Mouse (Mus musculus): ENCODE measurements around the gene 1110025L11Rik. TPM values are rescaled to one million over a fixed set of nuclear protein-coding genes. Genes with fewer than 3 reads are reported as not detected.
"Not testable (repeated sequence)": the region's sequence is repeated elsewhere in the genome, so short reads cannot be mapped to it uniquely, and the experiment has no call there.

The 1110025L11Rik gene
- not detected in 2 replicates for polyA plus RNA-seq (2016; fragmentation: Nextera tagmentation; extraction: Ambion mirVana)

DNA sequence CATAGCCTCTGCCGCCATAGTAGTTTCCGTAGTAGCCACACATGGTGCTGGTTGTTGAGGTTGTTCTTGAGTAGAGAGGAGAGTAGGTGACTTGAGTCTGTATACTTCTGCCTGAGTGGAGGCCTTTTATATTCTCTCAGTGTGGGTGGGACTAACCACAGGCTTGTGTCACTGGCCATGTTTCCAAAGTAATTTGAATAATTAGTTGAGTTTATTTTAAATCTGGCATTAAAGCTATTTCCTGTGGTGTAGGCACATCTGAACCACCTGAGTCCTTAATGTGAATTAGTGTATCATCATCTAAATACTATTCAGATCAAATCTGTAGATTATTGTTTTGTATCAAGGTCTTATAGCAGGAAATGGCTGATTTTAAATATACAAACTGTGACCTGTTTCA, at the start of gene 1110025L11Rik:
TSS of gene 1110025L11Rik (minus strand) at position 101 of the 400 bp plus-strand sequence.
- H3K27me3 ChIP-seq; ATAC-seq (ENCODE audit: low FRiP score); H3K36me3 ChIP-seq (replicated peaks); H3K27ac ChIP-seq; H3K4me2 ChIP-seq; H3K9me3 ChIP-seq; H3K4me1 ChIP-seq; H3K4me3 ChIP-seq (replicated peaks); H3K9ac ChIP-seq: not testable (repeated sequence)
- WGBS = no CpG with 5 or more reads among the region's 2 CpGs

DNA sequence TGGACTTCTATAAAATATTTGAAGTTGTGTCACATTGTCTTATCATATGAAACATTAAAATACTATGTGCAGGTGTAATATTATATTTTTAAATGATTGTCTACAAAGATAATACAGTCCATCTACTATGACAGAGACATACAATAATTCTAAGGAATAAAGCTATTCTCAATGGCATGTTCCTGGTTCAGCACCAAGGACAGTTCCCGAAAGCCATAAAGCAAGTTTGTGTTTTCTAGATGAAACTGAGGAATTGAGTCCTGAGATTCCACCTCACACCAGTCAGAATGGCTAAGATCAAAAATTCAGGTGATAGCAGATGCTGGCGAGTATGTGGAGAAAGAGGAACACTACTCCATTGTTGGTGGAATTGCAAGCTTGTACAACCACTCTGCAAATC, 7.2 kb upstream of the 1110025L11Rik start:
- not testable (repeated sequence) for H3K9ac ChIP-seq; H3K27ac ChIP-seq; H3K9me3 ChIP-seq; H3K4me1 ChIP-seq; H3K4me2 ChIP-seq; H3K36me3 ChIP-seq (replicated peaks); H3K27me3 ChIP-seq; ATAC-seq (ENCODE audit: low FRiP score); H3K4me3 ChIP-seq (replicated peaks)
- 61% methylated on average over 2 of the region's 2 CpGs for WGBS

- WGBS = 94% methylated on average over 3 of the region's 3 CpGs
Observed at GRCm38 (mm10) chr16:89047783-89048182, 16.0 kb downstream of the 1110025L11Rik start, which contains the start of gene Krtap6-5. TSS of gene Krtap6-5 (minus strand) at chr16:89047883.

DNA sequence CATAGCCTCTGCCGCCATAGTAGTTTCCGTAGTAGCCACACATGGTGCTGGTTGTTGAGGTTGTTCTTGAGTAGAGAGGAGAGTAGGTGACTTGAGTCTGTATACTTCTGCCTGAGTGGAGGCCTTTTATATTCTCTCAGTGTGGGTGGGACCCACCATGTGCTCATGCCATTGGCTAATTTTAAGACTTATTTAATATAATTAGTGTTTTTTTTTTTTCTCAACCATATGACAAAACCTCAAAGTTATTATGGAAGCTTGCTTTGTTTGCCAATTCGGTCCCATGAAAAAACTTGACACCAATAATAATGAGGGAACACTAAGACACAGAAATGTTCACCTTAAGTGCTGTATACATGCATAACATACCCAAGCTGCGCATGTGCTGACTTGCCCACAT, 22.4 kb downstream of the 1110025L11Rik start, which contains the start of gene Gm10228:
TSS of gene Gm10228 (minus strand) at position 101 of the 400 bp plus-strand sequence.
- WGBS = 89% methylated on average over 2 of the region's 4 CpGs
- H3K27me3 ChIP-seq; H3K27ac ChIP-seq; H3K4me1 ChIP-seq; H3K4me3 ChIP-seq (replicated peaks); H3K4me2 ChIP-seq; H3K9me3 ChIP-seq; ATAC-seq (ENCODE audit: low FRiP score); H3K36me3 ChIP-seq (replicated peaks); H3K9ac ChIP-seq: not testable (repeated sequence)

More at GRCm38 (mm10) chr16:89047783-89048182, 16.0 kb downstream of the 1110025L11Rik start, which contains the start of gene Krtap6-5:
- H3K27ac ChIP-seq = no peak within 1 kb of the TSS
- no peak within 1 kb of the TSS for H3K4me3 ChIP-seq (replicated peaks)
- no peaks in the 10 kb centered on the region for H3K36me3 ChIP-seq (replicated peaks)
- no peak within 1 kb of the TSS for H3K9ac ChIP-seq
- ATAC-seq (ENCODE audit: low FRiP score) = no peak
- H3K27me3 ChIP-seq = no peaks in the 10 kb centered on the region
- H3K4me2 ChIP-seq = no peak within 1 kb of the TSS
- no peaks in the 10 kb centered on the region for H3K9me3 ChIP-seq
- no peaks in the 10 kb centered on the region for H3K4me1 ChIP-seq

- H3K9ac ChIP-seq; H3K36me3 ChIP-seq (replicated peaks); H3K9me3 ChIP-seq; H3K27ac ChIP-seq; H3K27me3 ChIP-seq; H3K4me2 ChIP-seq; H3K4me3 ChIP-seq (replicated peaks); H3K4me1 ChIP-seq; ATAC-seq (ENCODE audit: low FRiP score): not testable (repeated sequence)
- 92% methylated on average over 3 of the region's 3 CpGs for WGBS
Observed at GRCm38 (mm10) chr16:89031399-89031798, 32.4 kb downstream of the 1110025L11Rik start, which contains the start of gene Krtap6-1. TSS of gene Krtap6-1 (plus strand) at chr16:89031699.

DNA sequence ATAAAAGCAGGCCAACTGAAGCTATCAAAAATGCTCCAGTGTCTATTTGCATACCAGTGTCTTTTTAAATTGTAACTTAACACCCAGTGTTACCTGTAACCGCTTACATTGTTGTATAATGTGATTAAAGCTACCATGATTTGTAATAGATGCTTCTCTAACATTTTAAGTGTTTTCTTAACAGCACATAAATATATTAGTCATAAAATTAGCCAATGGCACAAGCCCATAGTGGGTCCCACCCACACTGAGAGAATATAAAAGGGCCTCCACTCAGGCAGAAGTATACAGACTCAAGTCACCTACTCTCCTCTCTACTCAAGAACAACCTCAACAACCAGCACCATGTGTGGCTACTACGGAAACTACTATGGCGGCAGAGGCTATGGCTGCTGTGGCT, 48.8 kb downstream of the 1110025L11Rik start, which contains the start of gene Gm10229:
TSS of gene Gm10229 (plus strand) at position 301 of the 400 bp plus-strand sequence.
- H3K4me1 ChIP-seq; H3K4me2 ChIP-seq; ATAC-seq (ENCODE audit: low FRiP score); H3K27ac ChIP-seq; H3K36me3 ChIP-seq (replicated peaks); H3K9me3 ChIP-seq; H3K4me3 ChIP-seq (replicated peaks); H3K9ac ChIP-seq; H3K27me3 ChIP-seq: not testable (repeated sequence)
- WGBS = 84% methylated on average over 3 of the region's 3 CpGs

DNA sequence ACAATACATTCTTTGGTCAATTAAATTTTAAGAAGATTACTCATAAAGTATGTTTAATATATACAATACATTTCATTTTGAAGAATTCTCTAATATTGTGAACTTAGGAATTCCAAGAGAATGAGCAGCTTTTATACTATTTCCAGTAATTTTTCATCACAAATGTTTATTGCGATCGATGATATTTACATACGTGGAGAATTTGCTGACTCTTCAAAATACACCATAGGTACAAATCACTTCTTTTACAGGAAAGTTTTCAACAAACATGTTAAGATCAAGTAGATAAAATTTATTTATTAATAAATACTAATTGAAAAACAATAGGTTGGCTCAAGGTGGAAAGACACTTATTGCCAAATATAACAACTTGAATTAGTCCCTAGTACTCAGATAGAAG, 49.8 kb downstream of the 1110025L11Rik start:
- H3K9ac ChIP-seq = no peak overlapping the region
- H3K4me1 ChIP-seq = no peaks in the 10 kb centered on the region
- no peak overlapping the region for H3K27ac ChIP-seq
- no peak overlapping the region for H3K4me2 ChIP-seq
- no peak overlapping the region for H3K4me3 ChIP-seq (replicated peaks)
- no peaks in the 10 kb centered on the region for H3K36me3 ChIP-seq (replicated peaks)
- no peak for ATAC-seq (ENCODE audit: low FRiP score)
- H3K27me3 ChIP-seq = no peaks in the 10 kb centered on the region
- WGBS = 97% methylated on average over 3 of the region's 3 CpGs
- no peaks in the 10 kb centered on the region for H3K9me3 ChIP-seq

Other genes with a start within 250 kb of the 1110025L11Rik start
- gene Krtap15, start 243.8 kb downstream of the 1110025L11Rik start, polyA plus RNA-seq (2016; fragmentation: Nextera tagmentation; extraction: Ambion mirVana) = not detected in 2 replicates
- not detected in 2 replicates for gene Krtap14, start 237.9 kb downstream of the 1110025L11Rik start, polyA plus RNA-seq (2016; fragmentation: Nextera tagmentation; extraction: Ambion mirVana)
- gene Krtap19-1, start 194.6 kb downstream of the 1110025L11Rik start, polyA plus RNA-seq (2016; fragmentation: Nextera tagmentation; extraction: Ambion mirVana) = not detected in 2 replicates
- not detected in 2 replicates for gene Krtap19-2, start 189.7 kb downstream of the 1110025L11Rik start, polyA plus RNA-seq (2016; fragmentation: Nextera tagmentation; extraction: Ambion mirVana)
- not detected in 2 replicates for gene Krtap19-3, start 186.0 kb downstream of the 1110025L11Rik start, polyA plus RNA-seq (2016; fragmentation: Nextera tagmentation; extraction: Ambion mirVana)
- gene Krtap19-4, start 178.9 kb downstream of the 1110025L11Rik start, polyA plus RNA-seq (2016; fragmentation: Nextera tagmentation; extraction: Ambion mirVana) = not detected in 2 replicates
- not detected in 2 replicates for gene Krtap19-5, start 167.5 kb downstream of the 1110025L11Rik start, polyA plus RNA-seq (2016; fragmentation: Nextera tagmentation; extraction: Ambion mirVana)
- not detected in 2 replicates for gene Krtap19-9b, start 131.7 kb downstream of the 1110025L11Rik start, polyA plus RNA-seq (2016; fragmentation: Nextera tagmentation; extraction: Ambion mirVana)
- gene Krtap16-3, start 101.1 kb downstream of the 1110025L11Rik start, polyA plus RNA-seq (2016; fragmentation: Nextera tagmentation; extraction: Ambion mirVana) = not detected in 2 replicates
- not detected in 2 replicates for gene Krtap22-2, start 53.2 kb downstream of the 1110025L11Rik start, polyA plus RNA-seq (2016; fragmentation: Nextera tagmentation; extraction: Ambion mirVana)
- gene Gm10229, start 48.7 kb downstream of the 1110025L11Rik start, polyA plus RNA-seq (2016; fragmentation: Nextera tagmentation; extraction: Ambion mirVana) = not detected in 2 replicates
- not detected in 2 replicates for gene Krtap6-1, start 32.3 kb downstream of the 1110025L11Rik start, polyA plus RNA-seq (2016; fragmentation: Nextera tagmentation; extraction: Ambion mirVana)
- not detected in 2 replicates for gene Gm10228, start 22.5 kb downstream of the 1110025L11Rik start, polyA plus RNA-seq (2016; fragmentation: Nextera tagmentation; extraction: Ambion mirVana)
- not detected in 2 replicates for gene Krtap6-5, start 16.1 kb downstream of the 1110025L11Rik start, polyA plus RNA-seq (2016; fragmentation: Nextera tagmentation; extraction: Ambion mirVana)
- not detected in 2 replicates for gene Krtap6-3, start 20.0 kb upstream of the 1110025L11Rik start, polyA plus RNA-seq (2016; fragmentation: Nextera tagmentation; extraction: Ambion mirVana)
- not detected in 2 replicates for gene Gm6358, start 76.8 kb upstream of the 1110025L11Rik start, polyA plus RNA-seq (2016; fragmentation: Nextera tagmentation; extraction: Ambion mirVana)
- not detected in 2 replicates for gene Gm10061, start 87.1 kb upstream of the 1110025L11Rik start, polyA plus RNA-seq (2016; fragmentation: Nextera tagmentation; extraction: Ambion mirVana)
- gene Gm9789, start 94.0 kb upstream of the 1110025L11Rik start, polyA plus RNA-seq (2016; fragmentation: Nextera tagmentation; extraction: Ambion mirVana) = not detected in 2 replicates
- gene Gm7735, start 105.5 kb upstream of the 1110025L11Rik start, polyA plus RNA-seq (2016; fragmentation: Nextera tagmentation; extraction: Ambion mirVana) = not detected in 2 replicates
- not detected in 2 replicates for gene 1110057P08Rik, start 110.7 kb upstream of the 1110025L11Rik start, polyA plus RNA-seq (2016; fragmentation: Nextera tagmentation; extraction: Ambion mirVana)
- not detected in 2 replicates for gene Krtap20-2, start 141.9 kb upstream of the 1110025L11Rik start, polyA plus RNA-seq (2016; fragmentation: Nextera tagmentation; extraction: Ambion mirVana)

Data from forebrain, embryonic 12.5 days (tissue).